Mouse (Mus musculus): ENCODE data around the gene Cabp1. TPM values are rescaled to one million over a fixed set of nuclear protein-coding genes. Genes with fewer than 3 reads are reported as not detected.

Gene Cabp1
- total and polyA plus RNA-seq, 3 experiments = 0.35 to 1.7 TPM; not detected in 1

- H3K4me3 ChIP-seq (ENCODE audit: control insufficient read depth in 1 of 2, insufficient read depth in 1 of 2, low read depth in 2 of 2, low read length in 2 of 2) = no peak overlapping the region
- no peaks in the 10 kb centered on the region for H3K27me3 ChIP-seq (ENCODE audit: control insufficient read depth in 1 of 2, insufficient read depth in 2 of 2, low read length in 2 of 2)
- no peak overlapping the region for H3K27ac ChIP-seq (ENCODE audit: control insufficient read depth, low read depth, low read length)
- TF ChIP-seq MXI1 (IDR thresholded peaks at IDR 0.05; ENCODE audit: low read depth, low read length) (no peak), ZNF384 (IDR thresholded peaks at IDR 0.05; ENCODE audit: low read depth, low read length) (no peak), CTCF (IDR thresholded peaks at IDR 0.05 in 2 of 3, conservative IDR thresholded peaks at IDR 0.05 in 1 of 3; ENCODE audit: control insufficient read depth in 1 of 3, insufficient read depth in 1 of 3, low read depth in 2 of 3, low read length in 3 of 3, poor library complexity in 1 of 3, severe bottlenecking in 1 of 3) (no peak), POLR2A (IDR thresholded peaks at IDR 0.05; ENCODE audit: control insufficient read depth in 1 of 2, insufficient read depth in 1 of 2, low read depth in 1 of 2, low read length in 2 of 2, poor library complexity in 1 of 2) (0 out of 4 replicates have a peak, but pooled peaks of 1 of the 2 experiments have one; percentile 26), SMC3 (IDR thresholded peaks at IDR 0.05; ENCODE audit: low read depth, low read length) (no peak), TBP (IDR thresholded peaks at IDR 0.05; ENCODE audit: low read depth, low read length) (no peak), EP300 (IDR thresholded peaks at IDR 0.05; ENCODE audit: low read depth in 1 of 2, low read length in 2 of 2) (no peak), MAFK (IDR thresholded peaks at IDR 0.05; ENCODE audit: borderline replicate concordance, low read depth, low read length) (no peak)
- no peak for DNase-seq (ENCODE audit: low read depth, low spot score)
- H3K9ac ChIP-seq (ENCODE audit: control insufficient read depth, low read depth, low read length, poor library complexity, severe bottlenecking) = no peak overlapping the region
- H3K79me2 ChIP-seq (ENCODE audit: control insufficient read depth, insufficient read depth, low read length, poor library complexity) = no peaks in the 10 kb centered on the region
- no peaks in the 10 kb centered on the region for H3K9me3 ChIP-seq (replicated peaks; ENCODE audit: insufficient read depth, low read length)
- H3K36me3 ChIP-seq (ENCODE audit: control insufficient read depth in 1 of 2, insufficient read depth in 2 of 2, low read length in 2 of 2) = peaks cover 0 to 24% of the 10 kb centered on the region in 2 experiments; a peak in 2 of 4 replicates
- no peaks in the 10 kb centered on the region for H3K4me1 ChIP-seq (ENCODE audit: control insufficient read depth in 1 of 2, insufficient read depth in 2 of 2, low read length in 2 of 2)
Observed at GRCm38 (mm10) chr5:115145976-115146746, 48.0 kb downstream of the Cabp1 start.

GRCm38 (mm10) chr5:115145253-115145968 lies 48.8 kb downstream of the Cabp1 start:
- H3K9me3 ChIP-seq (replicated peaks; ENCODE audit: insufficient read depth, low read length) = no peaks in the 10 kb centered on the region
- TF ChIP-seq NRF1 (IDR thresholded peaks at IDR 0.05; ENCODE audit: insufficient read depth, low read depth, low read length, poor library complexity, severe bottlenecking) = no peak
- TF ChIP-seq RCOR1 (IDR thresholded peaks at IDR 0.05; ENCODE audit: low read depth, low read length) = no peak
- TF ChIP-seq ZMIZ1 (IDR thresholded peaks at IDR 0.05; ENCODE audit: low read depth, low read length) = no peak
- TF ChIP-seq MYB (IDR thresholded peaks at IDR 0.05; ENCODE audit: low read depth, low read length) = no peak
- no peak for TF ChIP-seq CHD2 (IDR thresholded peaks at IDR 0.05; ENCODE audit: low read length)
- TF ChIP-seq UBTF (IDR thresholded peaks at IDR 0.05; ENCODE audit: borderline replicate concordance, insufficient read depth, low read depth, low read length) = no peak
- no peak for TF ChIP-seq USF2 (IDR thresholded peaks at IDR 0.05; ENCODE audit: borderline replicate concordance in 1 of 2, insufficient read depth in 1 of 2, low read depth in 1 of 2, low read length in 2 of 2)
- TF ChIP-seq TCF12 (IDR thresholded peaks at IDR 0.05; ENCODE audit: low read depth, low read length) = no peak
- TF ChIP-seq ELF1 (IDR thresholded peaks at IDR 0.05; ENCODE audit: low read depth, low read length) = no peak
- no peak for TF ChIP-seq MAX (IDR thresholded peaks at IDR 0.05; ENCODE audit: low read length)
- no peak for TF ChIP-seq BHLHE40 (IDR thresholded peaks at IDR 0.05; ENCODE audit: borderline replicate concordance, low read depth, low read length)
- TF ChIP-seq HCFC1 (IDR thresholded peaks at IDR 0.05; ENCODE audit: low read depth, low read length) = no peak
- TF ChIP-seq ZC3H11A (IDR thresholded peaks at IDR 0.05; ENCODE audit: low read depth, low read length) = no peak
- no peak for TF ChIP-seq POLR2AphosphoS5 (IDR thresholded peaks at IDR 0.05; ENCODE audit: borderline replicate concordance, low read depth, low read length)
- no peak for TF ChIP-seq MEF2A (IDR thresholded peaks at IDR 0.05; ENCODE audit: extremely low read depth, insufficient replicate concordance, low read depth, low read length, poor library complexity, severe bottlenecking)
- no peak for TF ChIP-seq TAL1 (IDR thresholded peaks at IDR 0.05; ENCODE audit: low read length)
- H3K36me3 ChIP-seq (ENCODE audit: control insufficient read depth in 1 of 2, insufficient read depth in 2 of 2, low read length in 2 of 2) = peaks cover 0 to 18% of the 10 kb centered on the region in 2 experiments; a peak in 2 of 4 replicates
- no peak overlapping the region for H3K27ac ChIP-seq (ENCODE audit: control insufficient read depth, low read depth, low read length)
- H3K27me3 ChIP-seq (ENCODE audit: control insufficient read depth in 1 of 2, insufficient read depth in 2 of 2, low read length in 2 of 2) = no peaks in the 10 kb centered on the region
- H3K4me3 ChIP-seq (ENCODE audit: control insufficient read depth in 1 of 2, insufficient read depth in 1 of 2, low read depth in 2 of 2, low read length in 2 of 2) = no peak overlapping the region
- no peak overlapping the region for H3K9ac ChIP-seq (ENCODE audit: control insufficient read depth, low read depth, low read length, poor library complexity, severe bottlenecking)
- H3K79me2 ChIP-seq (ENCODE audit: control insufficient read depth, insufficient read depth, low read length, poor library complexity) = no peaks in the 10 kb centered on the region
- no peak for DNase-seq (ENCODE audit: low read depth, low spot score)
- no peaks in the 10 kb centered on the region for H3K4me1 ChIP-seq (ENCODE audit: control insufficient read depth in 1 of 2, insufficient read depth in 2 of 2, low read length in 2 of 2)

Data from MEL (cell line).